Mouse (Mus musculus) bone marrow macrophage, adult 2 months (primary cell): Measurements from ENCODE around the gene Cnot1. TPM values are rescaled to one million over a fixed set of nuclear protein-coding genes. Genes with fewer than 3 reads are reported as not detected.

Experiments used
- H3K27ac ChIP-seq: 2 replicates; pipeline ENCODE4 v1.5.1; 2012; ENCODE audit warnings: low read depth, low read length; ENCODE audit not compliant: insufficient read depth
- H3K4me1 ChIP-seq: 2 replicates; pipeline ENCODE4 v1.6.1; 2012; ENCODE audit warnings: low read length; ENCODE audit not compliant: control insufficient read depth, insufficient read depth
- H3K4me3 ChIP-seq: 2 replicates; pipeline ENCODE4 v1.5.1; 2012; ENCODE audit warnings: mild to moderate bottlenecking, low read length, moderate library complexity; ENCODE audit not compliant: insufficient read depth
- CTCF ChIP-seq: IDR thresholded peaks from 2 replicates; pipeline ENCODE4 v1.5.1; 2012; ENCODE audit warnings: low read depth, mild to moderate bottlenecking, low read length, moderate library complexity
- POLR2A ChIP-seq: IDR thresholded peaks from 2 replicates; pipeline ENCODE4 v1.6.1; 2012; ENCODE audit warnings: mild to moderate bottlenecking, low read depth, low read length, borderline replicate concordance
- polyA plus RNA-seq: library from polyadenylated mRNA; stranded (reverse); fragments of >200 nt; gene quantifications from 2 replicates; pipeline ENCODE4 v1.2.4, GENCODE M21; 2012; ENCODE audit not compliant: missing spikeins, insufficient read depth, insufficient read length

The Cnot1 gene
- polyA plus RNA-seq, 1 experiment: 66.1 TPM

DNA sequence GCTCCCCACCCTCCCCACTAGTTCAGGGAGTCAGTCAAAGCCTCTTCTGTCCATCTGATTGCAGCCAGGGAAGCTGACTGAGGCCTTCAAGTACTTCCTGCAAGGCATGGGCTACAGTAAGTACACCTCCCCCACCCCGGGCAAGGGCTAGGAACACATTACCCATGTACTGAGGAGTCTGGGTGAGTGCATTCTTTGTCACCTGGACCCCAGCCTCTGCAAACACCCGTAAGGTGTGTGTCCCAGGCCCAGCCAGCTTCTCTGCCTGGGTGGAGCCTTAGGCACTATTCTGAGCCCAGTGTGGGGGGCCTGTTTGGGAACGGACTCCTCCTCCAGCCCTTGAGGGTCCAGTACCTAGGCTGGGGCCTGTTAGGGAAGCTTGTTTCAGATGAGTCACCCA is 96.2 kb downstream of the Cnot1 start:
- no peak overlapping the region for H3K4me3 ChIP-seq
- TF ChIP-seq CTCF (no peak), POLR2A (no peak)
- H3K27ac ChIP-seq: no peak overlapping the region
- peaks cover 5% of the 10 kb centered on the region for H3K4me1 ChIP-seq

- Histone ChIP-seq H3K4me1 (no peaks in the 10 kb centered on the region), H3K27ac (no peak overlapping the region), H3K4me3 (no peak overlapping the region)
- TF ChIP-seq CTCF (no peak), POLR2A (no peak)
These were observed 97.7 kb downstream of the Cnot1 start for GRCm38 (mm10) chr8:95709579-95709978.

GRCm38 (mm10) chr8:95704538-95704937 is 102.7 kb downstream of the Cnot1 start:
- Histone ChIP-seq H3K27ac (no peak overlapping the region), H3K4me1 (peaks cover 3% of the 10 kb centered on the region; the same call in 1 of the 2 replicates), H3K4me3 (no peak overlapping the region)
- TF ChIP-seq CTCF (no peak), POLR2A (no peak)

GRCm38 (mm10) chr8:95703461-95704260 is 103.6 kb downstream of the Cnot1 start:
- TF ChIP-seq CTCF (no peak), POLR2A (no peak)
- Histone ChIP-seq H3K4me3 (peak overlapping the region; percentile 67), H3K4me1 (peaks cover 3% of the 10 kb centered on the region; the same call in 1 of the 2 replicates), H3K27ac (no peak overlapping the region)

DNA sequence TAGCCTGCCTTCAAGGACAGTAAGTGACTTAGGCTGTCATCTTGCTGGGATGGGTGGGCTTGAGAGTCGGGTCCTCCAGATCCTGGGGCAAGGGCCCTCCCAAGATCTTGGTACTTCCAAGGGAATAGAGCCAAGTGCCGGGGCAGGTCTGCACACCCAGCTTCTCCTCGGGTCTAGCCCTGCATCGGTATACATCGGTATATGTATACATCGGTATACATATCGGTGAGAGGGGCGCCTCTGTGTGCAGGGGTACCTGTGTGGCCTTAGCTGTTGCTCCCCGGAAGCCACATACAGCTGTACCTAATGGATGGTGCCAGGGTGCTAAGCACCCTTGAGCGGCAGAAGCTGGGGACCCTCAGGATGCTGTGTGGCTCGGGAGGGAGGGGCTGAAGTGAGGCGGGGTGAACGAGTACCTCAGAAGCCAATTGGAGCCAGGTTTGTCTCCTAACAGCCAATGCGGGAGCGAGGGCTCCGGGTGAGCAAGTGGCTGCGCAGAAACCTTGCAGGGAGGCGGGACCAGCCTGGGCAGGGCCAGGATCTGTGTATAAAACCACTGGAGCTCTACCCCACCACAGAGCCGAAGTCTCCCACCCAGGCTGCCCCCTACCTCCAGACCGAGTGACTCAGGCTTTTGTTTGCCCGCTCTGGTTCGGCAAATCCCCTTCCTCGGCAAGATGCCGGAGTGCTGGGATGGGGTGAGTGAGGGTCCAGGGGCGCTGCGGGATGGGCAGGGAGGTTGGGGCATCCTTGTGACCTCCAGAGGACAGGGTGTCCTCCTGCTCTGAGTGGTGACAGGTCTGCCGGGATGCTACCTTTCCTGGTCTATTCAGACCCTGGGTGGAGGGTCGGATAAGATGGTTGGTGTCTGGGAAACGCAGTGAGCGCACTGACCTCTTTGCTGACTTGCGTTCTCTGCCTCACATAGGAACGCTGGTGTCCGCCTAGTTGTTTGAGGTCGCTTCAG is 104.5 kb downstream of the Cnot1 start:
- H3K4me3 ChIP-seq: peak overlapping the region; percentile 67
- H3K4me1 ChIP-seq: peaks cover 3% of the 10 kb centered on the region; the same call in 1 of the 2 replicates
- no peak for TF ChIP-seq CTCF
- TF ChIP-seq POLR2A: no peak
- no peak overlapping the region for H3K27ac ChIP-seq

GRCm38 (mm10) chr8:95701809-95702208 is 105.5 kb downstream of the Cnot1 start:
- H3K27ac ChIP-seq: no peak overlapping the region

GRCm38 (mm10) chr8:95700282-95700681 is 107.0 kb downstream of the Cnot1 start:
- TF ChIP-seq POLR2A: no peak
- no peak for TF ChIP-seq CTCF
- H3K4me1 ChIP-seq: peaks cover 3% of the 10 kb centered on the region; the same call in 1 of the 2 replicates
- H3K4me3 ChIP-seq: no peak overlapping the region
- H3K27ac ChIP-seq: no peak overlapping the region

More at GRCm38 (mm10) chr8:95701809-95702208, 105.5 kb downstream of the Cnot1 start:
- Histone ChIP-seq H3K4me1 (peaks cover 3% of the 10 kb centered on the region; the same call in 1 of the 2 replicates), H3K4me3 (no peak overlapping the region)
- no peak for TF ChIP-seq CTCF
- no peak for TF ChIP-seq POLR2A

- TF ChIP-seq POLR2A: no peak
- no peak for TF ChIP-seq CTCF
- H3K27ac ChIP-seq: no peak overlapping the region
- H3K4me1 ChIP-seq: no peaks in the 10 kb centered on the region
- H3K4me3 ChIP-seq: no peak overlapping the region
These were observed 109.1 kb downstream of the Cnot1 start for GRCm38 (mm10) chr8:95698179-95698578.

DNA sequence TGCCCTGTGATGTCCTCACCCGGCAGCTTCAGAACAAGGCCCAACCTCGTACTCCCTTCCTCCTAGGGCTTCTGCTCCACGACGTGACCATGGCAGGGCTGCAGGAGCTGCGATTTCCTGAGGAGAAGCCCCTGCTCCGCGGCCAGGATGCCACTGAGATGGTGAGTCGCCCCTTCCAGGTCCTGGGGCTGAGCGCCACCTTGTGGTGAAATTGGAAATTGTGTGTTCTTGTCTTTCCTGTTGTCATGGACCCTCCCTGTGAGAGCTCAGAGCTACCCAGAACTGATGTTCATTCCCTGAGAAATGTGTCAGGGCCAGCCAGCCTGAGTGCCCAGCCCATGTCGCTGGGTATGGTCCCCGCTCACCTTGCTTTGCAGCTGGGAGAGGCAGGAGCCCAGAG is 110.1 kb downstream of the Cnot1 start:
- TF ChIP-seq CTCF (peak; percentile 89), POLR2A (no peak)
- Histone ChIP-seq H3K27ac (no peak overlapping the region), H3K4me1 (no peaks in the 10 kb centered on the region), H3K4me3 (no peak overlapping the region)
